ENCODE assay signal across 19 mouse cellular contexts in genomic region chr4:53547381-53547780, GRCm38 (mm10).
DNase-seq lines count a peak whose midpoint lies in the region; ATAC-seq and TF ChIP-seq lines count a peak whose summit lies in the region.
"Had no signal": no experiment of that assay in that cellular context is flagged by ENCODE, and none has a peak within 500 bp of the region (broad histone marks: within the 10 kb centered on the region; RNA-seq: fewer than 3 reads in every experiment).

No protein-coding gene starts in this region.

- intact Hi-C loops in heart, postnatal 10 days (cut with DNase I): loop anchor here (5.0 kb wide), 1 partner anchor 165 kb away; no protein-coding TSS in a partner anchor

- H3K27me3 ChIP-seq in lung, postnatal 0 days (replicated peaks; ENCODE audit: insufficient read depth, low read length): no peaks in the 10 kb centered on the region
- H3K27me3 ChIP-seq: CH12.LX, Patski had no signal

- DNase-seq in heart, adult 11 months: peak; percentile 60
- no peak for DNase-seq in heart, postnatal 10 days
- DNase-seq in lung, postnatal 0 days (ENCODE audit: low spot score): no peak
- DNase-seq in lung, adult 18-20 months: no peak
- DNase-seq: adrenal gland, adult 2 months; adrenal gland, adult 8-10 months; adrenal gland, postnatal 10 days; adrenal gland, postnatal 14 days; adrenal gland, postnatal 25 days; adrenal gland, postnatal 36 days; B cell, adult 2 months; cerebellum, adult 11 months; cerebellum, adult 11-12 months; cerebellum, adult 18-20 months had no signal

- no peak for ATAC-seq in lung, postnatal 0 days
- ATAC-seq: activated CD4-positive, CD25-positive, alpha-beta regulatory T cell, adult 4 months; CD4-positive, CD25-positive, alpha-beta regulatory T cell, adult 4 months; Patski had no signal

- no peak overlapping the region for H3K4me2 ChIP-seq in lung, postnatal 0 days (replicated peaks; ENCODE audit: low read depth, low read length)

- no peaks in the 10 kb centered on the region for H3K4me1 ChIP-seq in lung, postnatal 0 days (ENCODE audit: insufficient read depth, low read depth, low read length)

- no peaks in the 10 kb centered on the region for H3K9me3 ChIP-seq in lung, postnatal 0 days (ENCODE audit: low read length)
- H3K9me3 ChIP-seq: G1E had no signal

- 87% methylated on average over 5 of the region's 5 CpGs for WGBS in lung, postnatal 0 days

- peak; percentile 37; the same call in 1 of the 2 replicates for TF ChIP-seq EP300 in lung, postnatal 0 days (IDR thresholded peaks at IDR 0.05)

- H3K4me3 ChIP-seq in lung, postnatal 0 days (ENCODE audit: low read depth, low read length): no peak overlapping the region

- TF ChIP-seq CTCF in lung, postnatal 0 days (IDR thresholded peaks at IDR 0.05): no peak

- H3K9ac ChIP-seq in lung, postnatal 0 days (replicated peaks; ENCODE audit: low read depth): no peak overlapping the region

- H3K36me3 ChIP-seq in lung, postnatal 0 days (ENCODE audit: insufficient read depth, low read length): 0 out of 2 replicates have a peak, but pooled peaks cover 13% of the 10 kb centered on the region

- H3K27ac ChIP-seq in lung, postnatal 0 days (ENCODE audit: low read length): no peak overlapping the region
